Comparison of ENCODE assay signal across 12 mouse cellular contexts in genomic region chr1:73642691-73643109, GRCm38 (mm10).
DNase-seq lines count a peak whose midpoint lies in the region; ATAC-seq and TF ChIP-seq lines count a peak whose summit lies in the region.
"Had no signal": no experiment of that assay in that cellular context is flagged by ENCODE, and none has a peak within 500 bp of the region (broad histone marks: within the 10 kb centered on the region; RNA-seq: fewer than 3 reads in every experiment).

No protein-coding gene starts in this region.

- no peak overlapping the region for H3K9ac ChIP-seq in hindbrain, embryonic 16.5 days (ENCODE audit: low read depth, low read length)
- no peak overlapping the region for H3K9ac ChIP-seq in neural tube, embryonic 13.5 days
- H3K9ac ChIP-seq in liver, embryonic 11.5 days (ENCODE audit: low read depth, low read length), result no peak overlapping the region
- H3K9ac ChIP-seq: stomach, embryonic 15.5 days had no signal

- 25% methylated on average over 7 of the region's 7 CpGs for WGBS in embryonic facial prominence, embryonic 10.5 days
- 11% methylated on average over 7 of the region's 7 CpGs for WGBS in hindbrain, embryonic 16.5 days
- 10% methylated on average over 7 of the region's 7 CpGs for WGBS in neural tube, embryonic 13.5 days
- 37% methylated on average over 7 of the region's 7 CpGs for WGBS in liver, embryonic 11.5 days

- intact Hi-C loops in left cerebral cortex, postnatal 4 days (cut with DNase I), result no loop called here
- intact Hi-C loops in left cerebral cortex, adult 2 months (cut with DNase I), result no loop called here

- H3K27ac ChIP-seq in left cerebral cortex, adult 2 months, result no peak overlapping the region
- peak overlapping the region; percentile 35; the same call in 1 of the 2 replicates for H3K27ac ChIP-seq in embryonic facial prominence, embryonic 10.5 days (replicated peaks)
- H3K27ac ChIP-seq in hindbrain, embryonic 16.5 days (ENCODE audit: low read depth, low read length), result no peak overlapping the region
- peak overlapping the region; percentile 63; the same call in 1 of the 2 replicates for H3K27ac ChIP-seq in neural tube, embryonic 13.5 days (replicated peaks)
- H3K27ac ChIP-seq in liver, embryonic 11.5 days (ENCODE audit: low read depth, low read length), result no peak overlapping the region

- TF ChIP-seq CTCF in left cerebral cortex, adult 2 months (IDR thresholded peaks at IDR 0.05), result no peak

- no peaks in the 10 kb centered on the region for H3K36me3 ChIP-seq in embryonic facial prominence, embryonic 10.5 days (replicated peaks)
- no peaks in the 10 kb centered on the region for H3K36me3 ChIP-seq in hindbrain, embryonic 16.5 days (ENCODE audit: control insufficient read depth, insufficient read depth, low read length)
- no peaks in the 10 kb centered on the region for H3K36me3 ChIP-seq in neural tube, embryonic 13.5 days
- H3K36me3 ChIP-seq in liver, embryonic 11.5 days (ENCODE audit: control insufficient read depth, insufficient read depth, low read length), result no peaks in the 10 kb centered on the region
- H3K36me3 ChIP-seq: stomach, embryonic 15.5 days had no signal

- H3K4me1 ChIP-seq in embryonic facial prominence, embryonic 10.5 days, result peaks cover 30% of the 10 kb centered on the region
- no peaks in the 10 kb centered on the region for H3K4me1 ChIP-seq in hindbrain, embryonic 16.5 days (ENCODE audit: control insufficient read depth, insufficient read depth, low read depth, low read length)
- peaks cover 38% of the 10 kb centered on the region for H3K4me1 ChIP-seq in neural tube, embryonic 13.5 days (replicated peaks)
- no peaks in the 10 kb centered on the region for H3K4me1 ChIP-seq in liver, embryonic 11.5 days (replicated peaks; ENCODE audit: control insufficient read depth, insufficient read depth, low read length)

- H3K4me3 ChIP-seq in left cerebral cortex, adult 2 months, result no peak overlapping the region
- no peak overlapping the region for H3K4me3 ChIP-seq in embryonic facial prominence, embryonic 10.5 days
- H3K4me3 ChIP-seq in hindbrain, embryonic 16.5 days (ENCODE audit: low read length), result no peak overlapping the region
- no peak overlapping the region for H3K4me3 ChIP-seq in neural tube, embryonic 13.5 days
- no peak overlapping the region for H3K4me3 ChIP-seq in liver, embryonic 11.5 days (ENCODE audit: low read depth, low read length)
- H3K4me3 ChIP-seq: stomach, embryonic 15.5 days had no signal

- peak; percentile 10 for DNase-seq in left cerebral cortex, postnatal 4 days
- no peak for DNase-seq in left cerebral cortex, adult 2 months (ENCODE audit: extremely low spot score in 1 of 2, low spot score in 2 of 2)
- peak; percentile 21 for DNase-seq in embryonic facial prominence, embryonic 10.5 days (ENCODE audit: low spot score)
- no peak for DNase-seq in adrenal gland, postnatal 14 days
- DNase-seq in liver, embryonic 11.5 days (ENCODE audit: low spot score), result no peak
- DNase-seq in adrenal gland, adult 8-10 months, result no peak
- DNase-seq: liver; right cerebral cortex, postnatal 14 days had no signal

- H3K9me3 ChIP-seq in embryonic facial prominence, embryonic 10.5 days, result no peaks in the 10 kb centered on the region
- H3K9me3 ChIP-seq in hindbrain, embryonic 16.5 days (ENCODE audit: control insufficient read depth, low read length), result no peaks in the 10 kb centered on the region
- H3K9me3 ChIP-seq in neural tube, embryonic 13.5 days, result no peaks in the 10 kb centered on the region
- no peaks in the 10 kb centered on the region for H3K9me3 ChIP-seq in liver, embryonic 11.5 days (ENCODE audit: control insufficient read depth, low read length)
- H3K9me3 ChIP-seq: stomach, embryonic 15.5 days had no signal

- ATAC-seq in hindbrain, embryonic 16.5 days, result peak; percentile 59
- ATAC-seq in neural tube, embryonic 13.5 days (ENCODE audit: low read depth), result 0 out of 2 replicates have a peak, but pooled peaks have one; percentile 25
- no peak for ATAC-seq in liver, embryonic 11.5 days (replicated peaks; ENCODE audit: low FRiP score)
- ATAC-seq: lung, postnatal 0 days had no signal

- no peaks in the 10 kb centered on the region for H3K27me3 ChIP-seq in embryonic facial prominence, embryonic 10.5 days (replicated peaks; ENCODE audit: low read depth, poor library complexity, severe bottlenecking)
- no peaks in the 10 kb centered on the region for H3K27me3 ChIP-seq in hindbrain, embryonic 16.5 days (replicated peaks; ENCODE audit: control insufficient read depth, insufficient read depth, low read length)
- H3K27me3 ChIP-seq in neural tube, embryonic 13.5 days, result no peaks in the 10 kb centered on the region
- H3K27me3 ChIP-seq in liver, embryonic 11.5 days (replicated peaks; ENCODE audit: control insufficient read depth, insufficient read depth, low read length), result no peaks in the 10 kb centered on the region
- H3K27me3 ChIP-seq: stomach, embryonic 15.5 days had no signal

- H3K4me2 ChIP-seq in hindbrain, embryonic 16.5 days (ENCODE audit: low read length), result no peak overlapping the region
- no peak overlapping the region for H3K4me2 ChIP-seq in neural tube, embryonic 13.5 days
- no peak overlapping the region for H3K4me2 ChIP-seq in liver, embryonic 11.5 days
- H3K4me2 ChIP-seq: stomach, embryonic 15.5 days had no signal

Comparison
In these comparisons a context has a peak if more than half of its experiments do, and no peak if none do; other contexts are left out.
1. DNase-seq: peak in left cerebral cortex, postnatal 4 days (single experiment) and embryonic facial prominence, embryonic 10.5 days (single experiment); none in left cerebral cortex, adult 2 months (0 of 2), adrenal gland, postnatal 14 days (single experiment), liver, embryonic 11.5 days (single experiment) and adrenal gland, adult 8-10 months (single experiment).
2. H3K27ac ChIP-seq: peak in embryonic facial prominence, embryonic 10.5 days (single experiment) and neural tube, embryonic 13.5 days (single experiment); none in left cerebral cortex, adult 2 months (single experiment), hindbrain, embryonic 16.5 days (single experiment) and liver, embryonic 11.5 days (single experiment).